Mouse (Mus musculus) urinary bladder, postnatal 0 days (tissue): ENCODE measurements around the gene Fam198a. TPM values are rescaled to one million over a fixed set of nuclear protein-coding genes. Genes with fewer than 3 reads are reported as not detected.

ENCODE experiments used
- polyA plus RNA-seq: library from polyadenylated mRNA; unstranded; fragments of >200 nt; fragmentation: Nextera tagmentation; extraction: Ambion mirVana; gene quantifications from 2 replicates; pipeline ENCODE4 v1.2.1, GENCODE M21; 2015

Fam198a gene
- polyA plus RNA-seq = 4.8 and 5.6 TPM in 2 replicates

DNA sequence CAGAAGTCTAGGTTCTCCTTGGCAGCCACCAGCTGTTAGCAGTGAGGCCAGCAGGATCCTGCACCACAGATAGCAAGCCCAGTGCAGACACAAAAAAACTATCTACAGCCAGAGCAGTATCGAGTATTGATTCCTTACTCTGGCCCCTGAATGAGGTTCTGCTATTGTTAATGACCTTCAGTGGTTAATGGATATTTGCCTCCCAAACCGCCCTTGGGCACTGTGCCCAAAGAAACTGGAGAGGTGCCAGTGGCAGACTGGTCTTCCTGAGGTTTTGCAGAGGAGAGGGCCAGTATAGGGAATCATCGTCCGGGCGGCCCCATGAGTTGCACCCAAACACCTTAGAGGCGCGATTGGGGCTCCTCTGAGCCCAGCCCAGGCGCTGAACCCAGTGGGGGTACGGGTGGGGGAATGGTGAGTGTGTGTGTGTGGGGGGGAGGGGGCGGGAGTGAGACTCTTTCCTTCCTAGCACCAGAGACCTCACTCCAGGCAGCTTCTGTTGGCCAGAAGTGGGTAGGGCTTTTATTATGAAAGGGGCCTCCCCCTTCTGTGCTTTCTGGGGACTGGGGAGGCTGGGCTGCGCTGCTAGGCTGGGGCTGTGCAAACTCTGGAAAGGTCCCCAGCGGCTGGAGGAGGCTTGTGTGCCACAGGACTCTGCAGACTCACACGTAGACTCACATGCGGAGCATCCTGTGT lies at the start of gene Fam198a:
TSS of gene Fam198a (plus strand) at position 571 of the 696 bp plus-strand sequence.

DNA sequence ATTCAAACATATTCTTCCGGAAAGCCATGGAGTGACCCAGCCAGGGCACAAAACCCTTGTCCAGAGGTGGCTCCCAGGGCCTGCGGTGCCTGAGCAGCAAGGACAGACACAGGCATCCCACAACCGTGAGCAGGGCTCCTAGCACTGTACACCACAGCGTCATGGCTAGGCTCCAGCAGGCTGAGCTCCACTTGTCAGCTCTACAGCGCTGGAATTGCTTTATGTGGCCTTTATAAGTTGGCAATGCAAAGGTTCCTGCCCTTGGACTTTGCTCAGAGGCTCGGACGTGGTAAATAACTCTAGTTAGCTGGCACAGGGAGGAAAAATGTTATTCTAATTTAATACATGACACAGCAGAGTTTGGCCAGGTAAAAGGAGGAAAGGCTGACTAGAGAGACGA lies 34.7 kb upstream of the Fam198a start, which contains the start of gene Cyp8b1:
TSS of gene Cyp8b1 (minus strand) at position 204 of the 400 bp plus-strand sequence.

DNA sequence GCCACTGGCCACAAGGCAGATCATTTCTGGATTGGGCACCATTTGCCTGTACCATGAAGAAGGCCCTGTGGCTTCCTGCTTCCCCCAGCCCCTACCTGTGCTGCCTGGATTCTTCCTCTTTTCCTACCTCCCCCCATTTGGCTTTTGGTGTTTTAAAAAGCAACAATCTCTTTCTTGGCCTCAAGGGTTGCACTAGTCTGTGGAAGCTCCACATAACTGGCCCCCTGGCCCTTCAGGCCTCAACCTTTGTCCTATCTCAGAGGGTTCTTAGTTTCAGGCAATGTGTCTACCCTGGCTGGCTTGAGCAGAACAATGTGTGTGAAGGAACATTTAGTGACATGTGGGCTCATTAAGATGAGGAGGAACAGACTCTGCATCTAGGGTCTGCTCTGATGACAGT lies 46.2 kb downstream of the Fam198a start, which contains the start of gene Pomgnt2:
TSS of gene Pomgnt2 (minus strand) at position 101 of the 400 bp plus-strand sequence.

Other genes with a start within 250 kb of the Fam198a start
- gene Sec22c, start 245.5 kb upstream of the Fam198a start, polyA plus RNA-seq = 5.8 and 6.1 TPM in 2 replicates
- gene Ss18l2, start 240.7 kb upstream of the Fam198a start, polyA plus RNA-seq = 113 and 114 TPM in 2 replicates
- gene Nktr, start 231.8 kb upstream of the Fam198a start, polyA plus RNA-seq = 29.6 and 37.6 TPM in 2 replicates
- gene Zfp651, start 191.7 kb upstream of the Fam198a start, polyA plus RNA-seq = 21.2 and 21.4 TPM in 2 replicates
- gene Klhl40, start 173.4 kb upstream of the Fam198a start, polyA plus RNA-seq = 0.08 and 0.27 TPM in 2 replicates
- 4.2 and 4.6 TPM in 2 replicates for gene Hhatl, start 158.5 kb upstream of the Fam198a start, polyA plus RNA-seq
- 0.16 and 0.33 TPM in 2 replicates for gene Ccdc13, start 111.5 kb upstream of the Fam198a start, polyA plus RNA-seq
- gene Higd1a, start 92.6 kb upstream of the Fam198a start, polyA plus RNA-seq = 265 and 303 TPM in 2 replicates
- gene Ackr2, start 52.6 kb upstream of the Fam198a start, polyA plus RNA-seq = 0.37 and 0.44 TPM in 2 replicates
- gene Cyp8b1, start 34.7 kb upstream of the Fam198a start, polyA plus RNA-seq = 0.06 TPM in 1 of 2 replicates, not detected in the other
- gene Pomgnt2, start 46.1 kb downstream of the Fam198a start, polyA plus RNA-seq = 6.6 and 7.4 TPM in 2 replicates
- 29.9 and 34.1 TPM in 2 replicates for gene Snrk, start 166.3 kb downstream of the Fam198a start, polyA plus RNA-seq